Mouse (Mus musculus) ES-Bruce4 (cell line): ENCODE results near the gene Nlrp14. TPM values are rescaled to one million over a fixed set of nuclear protein-coding genes. Genes with fewer than 3 reads are reported as not detected.
"Not testable (repeated sequence)": the region's sequence is repeated elsewhere in the genome, so short reads cannot be mapped to it uniquely, and the experiment has no call there.

Source experiments
- H3K27ac ChIP-seq: 2 replicates; pipeline ENCODE4 v1.5.1; 2012; ENCODE audit warnings: low read length, inconsistent platforms; ENCODE audit not compliant: insufficient read depth
- H3K27me3 ChIP-seq: 2 replicates; pipeline ENCODE4 v1.6.1; 2012; ENCODE audit warnings: mild to moderate bottlenecking, low read length, inconsistent platforms; ENCODE audit not compliant: control insufficient read depth, poor library complexity, insufficient read depth, severe bottlenecking
- H3K36me3 ChIP-seq: 2 replicates; pipeline ENCODE4 v1.6.1; 2012; ENCODE audit warnings: inconsistent platforms, mild to moderate bottlenecking, low read length, moderate library complexity; ENCODE audit not compliant: control insufficient read depth, poor library complexity, insufficient read depth, severe bottlenecking
- H3K4me1 ChIP-seq: one replicate; pipeline ENCODE4 v1.8.1; 2011; ENCODE audit warnings: low read length; ENCODE audit not compliant: control insufficient read depth, insufficient read depth
- H3K4me3 ChIP-seq: 2 replicates; pipeline ENCODE4 v1.5.1; 2011; ENCODE audit warnings: low read depth, mild to moderate bottlenecking, low read length
- H3K9ac ChIP-seq: 2 replicates; pipeline ENCODE4 v1.6.1; 2012; ENCODE audit warnings: low read depth, mild to moderate bottlenecking, inconsistent platforms; ENCODE audit not compliant: poor library complexity, severe bottlenecking
- H3K9me3 ChIP-seq: replicated peaks from 2 replicates; pipeline ENCODE4 v1.6.1; 2012; ENCODE audit warnings: mild to moderate bottlenecking, low read length, inconsistent platforms; ENCODE audit not compliant: control insufficient read depth, poor library complexity, insufficient read depth, severe bottlenecking
- CTCF ChIP-seq: IDR thresholded peaks from one replicate; pipeline ENCODE4 v1.8.1; 2011; ENCODE audit warnings: low read depth, low read length
- EP300 ChIP-seq: IDR thresholded peaks from 2 replicates; pipeline ENCODE4 v1.6.1; 2011; ENCODE audit warnings: low read depth, low read length; ENCODE audit not compliant: insufficient read depth
- POLR2A ChIP-seq: IDR thresholded peaks from one replicate; pipeline ENCODE4 v1.8.1; 2011; ENCODE audit warnings: low read length; ENCODE audit not compliant: insufficient read depth
- polyA plus RNA-seq: library from polyadenylated mRNA; stranded (reverse); fragments of >200 nt; gene quantifications from 2 replicates; pipeline ENCODE4 v1.2.4, GENCODE M21; 2011; ENCODE audit warnings: low read depth; ENCODE audit not compliant: missing spikeins, insufficient read depth, insufficient read length

The Nlrp14 gene
- 0.42 TPM in 1 of 2 replicates, not detected in the other for polyA plus RNA-seq

DNA sequence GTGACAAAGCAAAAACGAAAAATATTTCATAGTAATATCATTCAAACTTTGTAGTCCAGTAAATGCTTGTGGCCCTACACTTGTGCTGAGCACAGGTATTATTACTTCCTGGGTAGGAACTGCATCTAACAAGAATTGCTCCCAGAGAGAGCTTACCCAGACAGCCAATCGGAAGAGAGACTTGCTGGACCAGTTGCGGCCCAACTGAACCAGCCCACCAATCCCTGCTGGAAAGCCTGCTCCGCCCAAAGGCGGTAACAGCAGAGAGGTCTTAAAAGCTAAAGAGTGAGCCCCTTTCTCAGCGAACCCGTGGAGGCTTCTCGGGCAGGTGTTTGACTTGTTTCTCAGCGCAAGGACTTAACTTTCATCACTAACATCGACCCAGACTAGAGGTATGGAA lies at the start of gene Nlrp14:
TSS of gene Nlrp14 (plus strand) at position 301 of the 400 bp plus-strand sequence.
- no peaks in the 10 kb centered on the region for H3K9me3 ChIP-seq
- no peaks in the 10 kb centered on the region for H3K27me3 ChIP-seq
- no peak within 1 kb of the TSS for H3K9ac ChIP-seq
- H3K36me3 ChIP-seq: no peaks in the 10 kb centered on the region
- no peaks in the 10 kb centered on the region for H3K4me1 ChIP-seq
- H3K4me3 ChIP-seq: no peak within 1 kb of the TSS
- H3K27ac ChIP-seq: no peak within 1 kb of the TSS
- no peak for TF ChIP-seq CTCF
- no peak for TF ChIP-seq POLR2A
- no peak for TF ChIP-seq EP300

DNA sequence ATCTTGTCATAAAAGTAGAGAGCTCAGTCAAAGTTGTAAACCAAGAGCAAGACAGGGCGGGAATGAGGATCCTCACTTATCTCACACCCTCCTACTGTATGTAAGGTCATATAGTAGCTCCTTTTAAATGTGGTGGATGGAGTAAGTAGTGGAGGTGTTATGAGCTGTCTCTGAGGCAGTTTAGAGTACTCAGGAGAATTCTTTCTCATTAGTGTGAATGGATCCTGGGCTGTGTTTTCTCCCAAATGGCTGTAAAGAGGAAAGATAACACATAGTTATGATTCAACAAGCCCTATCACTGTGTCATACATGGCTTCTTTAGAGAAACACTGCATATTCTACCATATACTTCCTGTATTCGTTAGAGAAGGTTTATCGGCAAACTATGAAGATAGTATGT lies 35.8 kb upstream of the Nlrp14 start, which contains the start of gene Olfr715:
TSS of gene Olfr715 (minus strand) at position 101 of the 400 bp plus-strand sequence.
- H3K36me3 ChIP-seq, H3K4me1 ChIP-seq, H3K9ac ChIP-seq, H3K27me3 ChIP-seq, H3K9me3 ChIP-seq, H3K27ac ChIP-seq, H3K4me3 ChIP-seq: not testable (repeated sequence)

DNA sequence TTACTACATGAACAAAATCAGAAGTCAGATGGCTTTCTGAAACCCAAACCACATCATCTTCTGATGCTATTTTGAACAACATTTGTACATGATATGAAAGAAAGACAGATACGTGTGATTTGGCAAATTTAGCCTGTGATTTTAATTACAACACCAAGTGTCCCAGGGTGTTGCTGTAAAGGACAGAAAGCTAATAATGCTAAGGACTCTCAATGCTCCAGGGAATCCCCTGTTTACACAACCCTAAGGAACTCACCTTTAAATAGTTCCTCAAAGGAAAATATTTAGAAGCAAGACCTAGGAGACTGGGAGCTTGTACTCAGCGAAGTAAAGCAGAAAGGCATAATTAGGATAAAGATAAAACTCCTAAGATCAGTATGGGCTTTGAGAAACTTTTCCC lies 28.8 kb upstream of the Nlrp14 start, which contains the start of gene Olfr716:
TSS of gene Olfr716 (plus strand) at position 301 of the 400 bp plus-strand sequence.
- not testable (repeated sequence) for H3K27ac ChIP-seq, H3K4me1 ChIP-seq, H3K36me3 ChIP-seq, H3K27me3 ChIP-seq, H3K9ac ChIP-seq, H3K9me3 ChIP-seq, H3K4me3 ChIP-seq

DNA sequence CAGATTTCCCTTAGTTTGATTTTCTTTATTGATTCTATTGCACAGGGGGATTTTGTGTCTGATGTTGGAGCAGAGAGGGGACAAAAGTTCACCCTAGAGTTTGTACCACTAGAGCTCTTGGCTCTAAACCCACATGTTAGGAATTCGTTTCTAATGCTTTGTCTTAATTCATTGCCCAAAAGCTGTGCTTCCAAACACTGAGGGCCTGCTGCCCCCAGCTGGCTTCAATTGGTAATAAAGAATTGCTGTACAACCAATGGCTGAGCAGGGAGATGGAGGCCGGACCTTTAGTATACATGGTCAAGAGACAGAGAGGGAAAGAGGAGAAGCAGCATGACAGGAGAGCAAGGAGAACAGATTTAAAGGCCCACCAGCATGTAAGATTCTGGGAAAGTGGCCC lies 13.6 kb downstream of the Nlrp14 start:
- Histone ChIP-seq H3K9ac (no peak overlapping the region), H3K27me3 (no peaks in the 10 kb centered on the region), H3K4me3 (no peak overlapping the region), H3K9me3 (no peaks in the 10 kb centered on the region), H3K4me1 (no peaks in the 10 kb centered on the region), H3K27ac (no peak overlapping the region), H3K36me3 (no peaks in the 10 kb centered on the region)
- TF ChIP-seq CTCF: peak; percentile 37
- no peak for TF ChIP-seq EP300
- TF ChIP-seq POLR2A: no peak

DNA sequence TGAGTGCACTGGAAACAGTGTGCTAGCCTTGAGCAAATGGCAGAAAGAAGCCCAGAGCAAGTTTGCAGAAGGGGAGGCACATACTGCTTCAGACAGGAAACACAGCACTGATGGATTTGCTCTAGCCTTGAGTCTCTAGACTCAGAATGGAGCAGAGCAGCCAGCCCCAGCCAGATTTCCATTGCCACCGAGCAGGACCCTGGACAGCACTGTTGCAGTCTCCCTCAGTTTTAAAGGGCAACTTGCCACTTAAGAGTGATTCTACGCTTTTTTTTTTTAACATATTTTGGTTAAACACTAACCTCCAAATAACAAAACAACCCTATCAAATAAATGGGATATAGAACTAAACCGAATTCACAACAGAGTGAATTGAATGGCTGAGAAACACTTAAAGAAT lies 35.0 kb downstream of the Nlrp14 start:
- no peak overlapping the region for H3K27ac ChIP-seq
- no peak overlapping the region for H3K9ac ChIP-seq
- no peaks in the 10 kb centered on the region for H3K4me1 ChIP-seq
- H3K9me3 ChIP-seq: no peaks in the 10 kb centered on the region; the same call in 1 of the 2 replicates
- H3K36me3 ChIP-seq: no peaks in the 10 kb centered on the region
- H3K27me3 ChIP-seq: no peaks in the 10 kb centered on the region
- no peak overlapping the region for H3K4me3 ChIP-seq
- TF ChIP-seq EP300 (no peak), CTCF (no peak), POLR2A (no peak)

DNA sequence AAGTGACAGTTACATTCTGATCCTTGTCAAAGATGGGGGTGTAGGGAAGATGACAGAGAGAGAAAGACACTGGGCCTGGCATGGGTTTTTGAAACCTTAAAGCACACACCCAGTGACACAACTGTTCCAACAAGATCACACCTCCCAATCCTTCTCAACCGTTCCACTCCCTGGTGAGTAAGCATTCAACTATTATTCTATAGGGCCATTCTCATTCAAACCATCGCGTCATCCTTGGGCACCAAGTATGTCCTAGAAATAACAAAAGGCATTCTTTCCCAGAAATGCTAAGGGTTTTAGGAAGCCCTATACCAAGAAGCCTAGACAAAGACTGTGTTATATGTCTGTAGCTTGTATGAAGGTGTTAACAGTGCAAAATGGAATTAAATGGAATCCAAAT lies 41.1 kb downstream of the Nlrp14 start:
- Histone ChIP-seq H3K27ac (peak overlapping the region; percentile 70), H3K36me3 (peaks cover 15% of the 10 kb centered on the region), H3K27me3 (no peaks in the 10 kb centered on the region), H3K9ac (no peak overlapping the region), H3K4me3 (no peak overlapping the region), H3K4me1 (no peaks in the 10 kb centered on the region), H3K9me3 (no peaks in the 10 kb centered on the region; the same call in 1 of the 2 replicates)
- TF ChIP-seq POLR2A: no peak
- TF ChIP-seq CTCF: no peak
- TF ChIP-seq EP300: no peak
